Mouse (Mus musculus): Measurements from ENCODE around the gene Spag4. TPM values are rescaled to one million over a fixed set of nuclear protein-coding genes. Genes with fewer than 3 reads are reported as not detected.

Spag4 gene
- 1 to 10 TPM in 2 of 4 experiments, under 1 TPM in 1, not detected in 1; 0.83 to 1.2 (median 1.2) TPM for total RNA-seq (2022)

DNA sequence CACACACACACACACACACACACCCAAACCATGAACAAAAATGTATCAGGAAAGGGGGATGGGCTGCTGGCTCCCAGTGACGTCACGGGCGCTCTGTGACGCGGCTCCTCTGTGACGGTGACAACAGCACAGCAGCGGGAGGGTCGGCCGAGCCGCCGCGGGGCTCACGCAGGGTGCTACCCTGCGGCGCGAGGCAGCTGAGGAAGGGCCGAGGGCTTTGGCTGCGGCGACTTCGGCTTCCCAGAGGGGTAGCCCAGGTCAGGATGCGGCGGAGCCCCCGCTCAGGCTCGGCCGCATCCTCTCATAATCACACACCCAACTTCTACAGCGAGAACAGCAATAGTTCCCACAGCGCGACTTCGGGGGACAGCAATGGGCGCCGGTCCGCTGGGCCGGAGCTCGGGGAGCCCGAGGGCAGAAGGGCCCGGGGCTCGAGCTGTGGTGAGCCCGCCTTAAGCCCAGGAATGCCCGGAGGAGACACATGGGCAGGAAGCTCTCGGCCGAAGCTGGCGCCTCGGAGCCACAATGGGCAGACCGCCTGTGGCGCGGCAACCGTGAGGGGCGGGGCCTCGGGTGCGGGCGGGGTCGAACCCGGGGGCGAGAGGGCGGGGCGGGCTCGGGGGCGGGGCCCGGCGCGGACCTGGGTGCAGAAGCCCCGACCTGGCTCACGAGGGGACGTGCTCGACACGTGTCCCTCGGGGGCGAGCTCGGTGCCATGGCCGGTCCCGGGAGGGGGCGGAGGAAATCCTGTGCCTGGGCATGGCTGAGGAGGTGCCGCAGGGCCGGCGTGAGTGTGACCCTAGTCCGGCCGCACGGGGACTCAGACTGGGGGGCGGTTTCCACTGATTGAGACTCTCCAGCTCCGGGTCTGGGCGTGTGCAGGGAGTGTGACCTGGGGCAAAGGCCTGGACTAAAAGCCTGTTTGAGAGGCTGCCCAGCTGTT lies at the start of gene Spag4:
Spag4 (plus strand) TSS at position 77 of the 943 bp plus-strand sequence.
- DNase-seq (ENCODE audit: low spot score in 2 of 2), result peak; percentile 32 to 48

DNA sequence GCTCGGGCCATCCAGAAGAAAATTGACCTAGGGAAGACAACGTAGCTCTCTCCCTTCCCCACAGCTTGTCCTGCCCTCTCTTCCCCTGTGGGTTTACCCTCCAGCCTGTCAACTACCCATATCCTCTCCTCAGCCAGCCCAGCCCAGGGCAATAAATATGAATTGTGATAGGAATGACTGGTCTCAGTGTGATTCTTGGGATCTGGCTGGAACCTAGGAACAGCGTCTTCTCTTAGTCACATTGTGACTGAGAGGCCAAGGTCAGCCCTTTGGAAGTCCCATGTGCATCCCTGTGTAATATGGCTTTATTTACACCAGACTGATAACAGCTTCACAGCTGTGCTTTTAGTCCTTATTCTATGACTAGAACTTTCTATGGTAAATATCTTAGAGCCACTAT lies 46.9 kb upstream of the Spag4 start:
- DNase-seq (ENCODE audit: low spot score in 2 of 2), result no peak

- DNase-seq (ENCODE audit: low spot score in 2 of 2), result no peak
Measured at GRCm38 (mm10) chr2:156021219-156021618, 43.8 kb upstream of the Spag4 start.

GRCm38 (mm10) chr2:156021765-156022164 lies 43.2 kb upstream of the Spag4 start:
- DNase-seq (ENCODE audit: low spot score in 2 of 2), result no peak

DNA sequence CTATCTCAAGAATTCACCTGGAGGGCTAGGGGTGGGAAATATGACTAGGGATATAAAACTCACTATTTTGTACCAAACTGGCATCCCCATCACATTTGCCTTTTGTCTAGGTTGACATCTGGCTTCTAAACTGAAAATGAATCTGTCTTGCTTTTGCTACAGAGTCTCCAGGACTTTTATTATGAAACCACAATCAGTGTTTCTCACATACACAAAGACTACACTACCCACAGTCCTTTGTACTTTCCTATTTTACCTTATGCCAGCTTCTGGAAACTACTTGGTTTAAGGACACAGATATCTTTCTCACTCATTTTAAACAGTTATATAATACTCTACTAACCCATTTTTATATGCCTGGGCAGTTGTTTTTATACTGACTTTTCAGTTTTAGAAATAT lies 39.5 kb upstream of the Spag4 start:
- no peak for DNase-seq (ENCODE audit: low spot score in 2 of 2)

DNA sequence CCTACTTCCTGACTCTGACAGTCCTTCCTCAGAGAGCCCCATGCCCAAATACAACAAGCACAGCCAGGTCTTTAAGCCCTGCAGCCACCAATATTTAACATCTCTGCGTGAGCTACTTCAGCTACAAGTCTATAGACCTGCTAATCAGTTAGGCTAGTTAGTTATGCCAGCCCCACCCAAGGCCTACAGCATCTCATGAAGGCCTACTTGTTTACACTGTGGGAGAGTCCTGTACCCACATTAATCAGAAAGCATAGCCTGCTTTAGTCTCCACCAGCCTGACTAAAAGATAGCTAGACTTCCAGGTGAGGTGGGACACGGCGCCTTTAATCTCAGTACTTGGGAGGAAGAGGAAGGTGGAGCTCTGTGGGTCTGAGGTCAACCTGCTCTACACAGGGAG lies 25.6 kb upstream of the Spag4 start:
- DNase-seq (ENCODE audit: low spot score in 2 of 2), result no peak

DNA sequence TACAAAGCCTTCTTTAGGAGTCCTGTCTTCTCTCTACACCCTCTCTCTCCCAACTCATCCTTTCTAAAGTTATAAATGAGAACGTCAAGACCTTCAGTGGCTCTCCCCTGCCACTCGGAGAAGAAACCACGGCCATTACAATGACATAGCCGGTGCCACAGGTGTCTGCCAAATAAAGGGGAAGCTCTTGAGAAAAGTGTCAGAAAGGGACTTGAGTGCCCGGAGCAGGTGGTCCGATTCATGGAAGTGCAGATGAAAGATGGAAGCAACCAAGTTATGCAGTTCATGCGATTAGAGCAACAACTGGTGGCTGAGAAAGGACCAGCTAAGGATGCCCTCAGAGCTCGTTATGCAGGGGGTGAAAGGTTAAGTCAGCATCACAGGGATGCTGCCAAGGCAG lies 22.1 kb upstream of the Spag4 start:
- DNase-seq (ENCODE audit: low spot score in 2 of 2), result no peak

DNA sequence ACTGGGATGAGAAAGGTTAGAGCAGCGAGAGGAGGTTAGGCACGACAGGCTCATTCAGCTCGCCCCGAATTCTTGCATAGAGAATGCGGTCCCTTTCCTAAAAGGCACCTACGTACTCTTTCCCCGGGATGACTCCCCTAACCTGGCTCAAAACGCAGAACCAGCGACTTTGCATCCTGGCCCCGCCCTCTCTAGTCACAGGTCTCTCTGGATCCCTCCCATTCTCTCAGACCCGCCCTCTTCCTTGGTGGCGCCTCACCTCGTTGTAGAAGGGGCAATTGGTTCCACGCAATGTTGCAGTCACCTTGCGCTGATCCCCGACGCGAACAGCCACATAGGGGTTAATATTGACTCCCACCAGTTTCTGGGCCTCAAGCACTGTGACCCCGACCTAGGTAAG lies 17.0 kb upstream of the Spag4 start:
- no peak for DNase-seq (ENCODE audit: low spot score in 2 of 2)

DNA sequence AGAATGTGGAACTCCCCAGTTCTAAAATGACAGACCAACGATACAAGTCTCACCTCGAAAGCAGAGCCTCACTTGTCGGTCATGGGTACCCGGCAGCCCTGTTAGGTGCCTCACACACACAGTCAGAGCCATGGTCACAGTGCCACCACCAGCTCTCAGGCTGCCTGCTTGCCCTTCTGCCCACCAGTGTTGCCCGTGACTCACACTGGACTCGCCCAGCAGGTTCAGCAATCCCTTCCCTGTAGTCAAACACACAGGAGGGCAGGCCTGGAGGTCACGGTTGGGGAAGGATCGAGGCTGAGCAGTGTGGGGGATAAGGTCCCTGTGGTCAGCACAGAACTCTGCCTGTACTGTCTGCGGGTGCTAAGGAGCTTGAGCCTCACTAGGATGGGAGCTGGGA lies 12.2 kb upstream of the Spag4 start, which contains the start of gene Fer1l4:
Fer1l4 (minus strand) TSS at position 132 of the 400 bp plus-strand sequence.
- no peak for DNase-seq (ENCODE audit: low spot score in 2 of 2)

DNA sequence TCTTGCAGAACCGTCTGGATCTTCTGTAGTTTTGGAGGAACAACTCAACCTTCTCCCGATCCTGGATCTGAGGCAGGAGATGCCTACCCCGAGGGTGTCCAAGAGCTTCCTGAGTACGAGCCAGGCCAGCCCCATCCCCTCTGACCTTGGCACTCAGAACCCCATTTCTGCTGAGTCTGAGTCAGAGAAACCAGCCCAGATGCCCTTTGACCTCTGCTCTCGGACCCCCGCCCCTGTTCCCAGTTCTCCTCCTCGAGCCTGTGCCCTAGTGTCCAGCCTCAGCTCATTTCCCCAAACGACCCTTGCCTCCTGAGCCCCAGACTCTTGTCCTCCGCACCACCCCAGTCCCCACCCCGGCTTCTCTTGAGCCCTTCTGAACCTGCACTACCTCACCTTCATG lies 1.2 kb downstream of the Spag4 start:
- no peak for DNase-seq (ENCODE audit: low spot score in 2 of 2)

DNA sequence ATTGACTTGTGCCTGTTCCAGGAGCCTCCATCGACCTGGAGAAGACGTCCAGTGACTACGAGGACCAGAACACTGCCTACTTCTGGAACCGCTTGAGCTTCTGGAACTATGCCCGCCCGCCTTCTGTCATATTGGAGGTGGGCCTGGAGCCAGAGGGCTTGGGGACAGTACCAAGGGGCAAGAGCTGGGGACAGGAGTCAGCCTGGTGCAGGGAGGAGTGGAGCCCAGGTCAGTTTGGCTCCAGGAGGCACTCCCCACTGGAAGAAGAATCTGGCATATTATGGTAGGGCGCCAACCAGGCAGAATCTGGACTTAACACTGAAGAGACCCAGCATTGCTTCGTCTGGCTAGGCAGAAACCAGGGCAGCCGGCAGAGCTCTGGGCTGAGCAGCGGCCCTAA lies 2.9 kb downstream of the Spag4 start:
- no peak for DNase-seq (ENCODE audit: low spot score in 2 of 2)

DNA sequence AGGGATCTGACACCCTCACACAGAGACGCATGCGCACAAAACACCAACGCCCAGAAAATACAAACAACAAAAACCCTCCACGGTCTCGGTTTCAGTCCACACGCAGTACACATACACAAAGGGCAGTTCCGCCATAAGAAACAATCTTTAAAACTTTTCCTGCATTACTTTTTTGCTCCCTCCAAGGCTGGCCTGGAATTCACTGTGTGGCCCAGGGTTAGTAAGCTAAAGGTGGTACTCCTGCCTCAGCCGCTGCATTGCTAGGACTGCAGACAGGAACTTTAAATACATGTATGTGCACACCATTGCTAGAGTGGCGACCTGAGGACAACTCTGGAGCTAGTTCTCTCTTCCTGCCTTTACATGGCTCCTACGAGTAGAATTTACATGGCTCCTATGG lies 6.3 kb downstream of the Spag4 start:
- DNase-seq (ENCODE audit: low spot score in 2 of 2), result no peak

DNA sequence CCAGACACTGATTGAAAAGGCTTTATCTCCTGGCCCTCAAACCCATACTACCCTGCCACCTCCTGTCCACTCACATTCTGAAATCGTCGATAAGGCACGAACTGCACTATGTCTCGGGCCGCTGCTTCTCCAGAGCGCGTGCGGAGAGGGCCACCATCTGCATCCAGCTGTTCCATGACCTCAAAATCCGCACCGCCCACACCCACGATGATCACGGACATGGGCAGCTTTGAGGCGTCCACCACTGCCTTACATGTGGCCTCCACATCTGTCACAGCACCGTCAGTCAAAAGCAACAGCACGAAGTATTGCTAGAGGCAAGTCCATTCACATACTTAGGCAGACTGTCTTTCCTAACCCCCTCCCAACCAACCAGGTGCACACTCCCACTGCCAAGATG lies 8.8 kb downstream of the Spag4 start:
- DNase-seq (ENCODE audit: low spot score in 2 of 2), result no peak

- DNase-seq (ENCODE audit: low spot score in 2 of 2), result no peak
Measured at GRCm38 (mm10) chr2:156077461-156077860, 12.5 kb downstream of the Spag4 start.

DNA sequence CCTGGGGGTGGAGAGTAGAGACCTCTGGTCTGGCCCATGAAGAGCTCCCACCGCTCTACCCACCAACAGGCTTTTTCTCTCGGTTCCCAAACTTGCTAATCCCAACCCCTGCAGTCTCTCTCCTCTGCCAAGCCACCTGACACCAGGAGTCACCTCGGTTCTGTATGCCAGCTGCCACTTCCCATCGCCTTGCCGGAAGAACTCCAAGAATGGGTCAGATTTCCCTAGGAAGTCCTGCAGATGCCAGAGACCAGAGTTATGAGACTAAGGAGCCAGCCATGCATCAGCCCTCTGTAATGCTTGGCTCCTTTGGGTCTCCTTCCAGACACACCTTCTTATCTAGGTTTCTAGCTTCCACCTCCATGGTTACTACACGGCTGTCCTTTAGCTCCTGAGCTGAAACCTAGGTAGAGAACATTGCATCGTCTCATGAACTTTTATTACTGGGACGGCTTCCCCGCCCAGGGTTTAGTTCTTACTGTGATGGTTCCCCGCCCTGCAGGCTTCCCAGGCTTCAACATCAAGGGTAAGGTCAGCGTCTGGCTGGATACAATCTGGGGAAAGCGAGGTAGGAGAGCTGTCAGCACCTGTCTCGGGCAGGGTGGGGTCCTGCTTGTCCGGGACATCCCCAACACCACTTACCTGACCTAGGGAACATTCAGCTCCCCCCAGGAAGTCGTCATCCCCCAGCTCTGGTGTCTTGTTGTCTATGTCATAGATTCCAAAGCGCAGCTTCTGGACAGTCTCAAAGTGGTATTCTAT lies 13.6 kb downstream of the Spag4 start:
- peak in 1 of 2 experiments; percentile 54 for DNase-seq (ENCODE audit: low spot score in 2 of 2)

DNA sequence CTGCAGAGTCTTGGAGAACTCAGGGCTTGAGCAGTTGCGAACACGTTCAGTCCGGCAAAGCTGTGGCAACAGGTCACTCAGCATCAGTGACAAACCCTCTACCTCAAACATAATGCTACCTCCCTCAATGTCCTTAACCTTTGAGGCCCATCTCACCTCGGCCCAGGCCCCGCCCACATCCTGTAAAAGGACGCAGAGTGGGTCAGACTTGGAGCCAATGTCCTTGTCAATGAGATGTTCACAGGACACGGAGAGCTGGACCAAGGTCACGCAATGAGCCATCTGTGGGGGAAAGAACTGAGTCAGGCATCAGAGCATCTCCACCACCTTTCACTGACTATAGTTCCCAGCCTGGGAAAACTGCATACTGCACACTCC lies 14.2 kb downstream of the Spag4 start:
- DNase-seq (ENCODE audit: low spot score in 2 of 2), result no peak

DNA sequence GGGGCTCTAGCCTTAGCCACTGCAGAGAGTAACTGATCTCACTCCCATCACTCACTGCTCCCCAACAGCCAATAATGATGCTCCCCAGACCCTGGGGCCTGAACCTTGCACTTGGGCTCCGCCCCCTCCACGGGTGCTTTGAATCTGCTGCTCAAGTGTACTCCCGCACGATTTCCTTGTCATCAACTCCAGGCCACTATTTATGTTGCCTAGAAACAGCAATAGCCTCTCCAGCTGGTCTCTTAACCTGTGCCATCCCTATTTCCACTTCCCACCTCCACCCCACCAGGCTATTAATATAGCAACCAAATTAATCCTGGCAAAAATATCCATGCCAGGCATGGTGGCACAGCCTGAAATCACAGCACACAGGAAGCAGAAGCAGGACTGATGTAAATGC lies 14.7 kb downstream of the Spag4 start:
- DNase-seq (ENCODE audit: low spot score in 2 of 2), result no peak

DNA sequence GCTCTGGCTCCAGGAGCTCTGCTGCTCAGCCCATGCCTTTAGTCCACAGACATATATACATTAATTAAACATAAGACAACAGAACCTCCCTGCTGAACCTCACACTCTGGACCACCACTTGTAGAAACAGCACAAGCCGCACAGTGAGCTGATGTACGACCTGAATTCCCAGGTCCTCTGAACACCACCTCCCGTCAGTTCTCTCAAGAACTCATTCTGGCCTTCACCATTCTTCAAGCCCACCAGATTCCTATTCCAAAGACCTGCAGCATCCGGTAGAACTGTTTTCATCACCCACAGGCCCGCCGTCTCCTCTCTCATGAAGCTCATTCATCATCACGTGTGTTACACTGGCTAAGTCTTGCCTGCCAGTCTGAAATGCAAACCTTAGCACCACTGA lies 15.4 kb downstream of the Spag4 start:
- DNase-seq (ENCODE audit: low spot score in 2 of 2), result no peak

- no peak for DNase-seq (ENCODE audit: low spot score in 2 of 2)
Measured at GRCm38 (mm10) chr2:156084541-156084940, 19.6 kb downstream of the Spag4 start.

DNA sequence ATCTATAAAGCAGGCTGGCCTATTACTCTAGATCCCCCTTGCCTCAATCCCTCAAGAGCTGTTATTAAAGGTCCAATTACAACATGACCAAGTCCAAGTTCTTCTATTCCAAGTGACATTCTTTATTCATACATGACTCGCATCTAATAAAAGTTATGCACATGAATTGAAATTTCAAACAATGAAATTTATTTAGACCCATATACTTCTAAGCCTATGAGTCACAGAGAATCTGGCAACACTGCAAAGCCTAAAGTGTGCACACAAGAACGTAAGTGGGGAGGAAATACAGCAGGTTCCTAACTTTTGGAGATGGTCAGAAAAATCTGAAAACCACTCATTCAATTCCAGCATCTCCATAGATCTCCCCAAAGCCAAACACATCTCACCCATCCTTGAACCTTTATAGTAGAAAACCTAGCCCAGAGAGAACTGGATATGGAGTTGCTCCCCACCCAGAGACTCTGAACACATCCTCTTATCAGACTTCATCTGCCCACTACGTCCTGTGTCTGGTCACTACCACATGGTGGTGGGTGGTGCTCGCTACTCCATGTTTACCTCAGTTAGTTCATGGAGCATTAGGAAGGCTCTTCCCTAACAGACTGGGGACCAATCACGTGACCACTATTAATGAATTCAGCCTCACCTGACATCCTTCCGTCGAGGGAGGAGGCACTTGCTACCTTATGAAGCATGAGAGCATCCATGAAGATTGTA lies 22.6 kb downstream of the Spag4 start:
- no peak for DNase-seq (ENCODE audit: low spot score in 2 of 2)

- no peak for DNase-seq (ENCODE audit: low spot score in 2 of 2)
Measured at GRCm38 (mm10) chr2:156089799-156090198, 24.8 kb downstream of the Spag4 start.

DNA sequence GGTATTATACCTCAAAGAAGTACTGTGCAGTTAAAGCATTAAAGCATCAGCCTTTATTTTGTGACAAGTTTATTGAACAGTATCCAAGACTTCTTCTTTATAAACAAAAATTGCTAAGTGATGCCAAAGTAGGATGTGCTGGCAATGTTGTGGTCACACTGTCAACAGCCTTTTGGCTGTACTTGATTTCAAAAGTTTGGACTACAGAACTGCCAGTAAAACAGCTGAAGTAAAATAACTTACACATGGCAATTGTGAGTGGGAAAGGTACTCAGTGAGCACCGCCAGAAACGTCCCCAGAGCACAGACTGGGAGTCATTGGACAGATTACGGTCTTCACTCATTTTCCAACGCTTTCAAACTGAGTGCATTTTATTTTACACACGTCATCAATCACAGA lies 27.0 kb downstream of the Spag4 start:
- no peak for DNase-seq (ENCODE audit: low spot score in 2 of 2)

Measured in gastrocnemius, adult 8-10 months (tissue).